Mouse (Mus musculus) Muller cell, postnatal 12 days (primary cell): ENCODE results near the gene Gm4985.
"Not testable (repeated sequence)": the region's sequence is repeated elsewhere in the genome, so short reads cannot be mapped to it uniquely, and the experiment has no call there.

Experiments
- DNase-seq: peaks from one replicate; pipeline ENCODE4 v3.0.0-alpha.2; 2015; ENCODE audit errors: inconsistent ontology term

Gm4985 gene

DNA sequence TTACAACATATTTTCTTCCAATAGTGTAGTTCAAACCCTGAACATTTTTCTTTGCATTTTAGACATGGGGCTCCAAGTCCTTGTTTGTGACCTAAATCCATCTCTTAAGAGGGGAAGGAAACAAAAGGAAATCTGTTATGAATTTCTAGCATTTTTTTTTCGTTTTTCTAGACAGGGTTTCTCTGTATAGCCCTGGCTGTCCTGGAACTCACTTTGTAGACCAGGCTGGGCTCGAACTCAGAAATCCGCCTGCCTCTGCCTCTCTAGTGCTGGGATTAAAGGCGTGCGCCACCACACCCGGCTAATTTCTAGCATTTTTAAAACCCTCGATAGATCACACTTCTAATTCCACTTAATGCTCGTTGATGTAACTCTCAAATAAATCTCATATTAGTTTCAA is at the start of gene Gm4985:
Gene Gm4985 (minus strand): TSS at position 101 of the 400 bp plus-strand sequence.
- DNase-seq = not testable (repeated sequence)

DNA sequence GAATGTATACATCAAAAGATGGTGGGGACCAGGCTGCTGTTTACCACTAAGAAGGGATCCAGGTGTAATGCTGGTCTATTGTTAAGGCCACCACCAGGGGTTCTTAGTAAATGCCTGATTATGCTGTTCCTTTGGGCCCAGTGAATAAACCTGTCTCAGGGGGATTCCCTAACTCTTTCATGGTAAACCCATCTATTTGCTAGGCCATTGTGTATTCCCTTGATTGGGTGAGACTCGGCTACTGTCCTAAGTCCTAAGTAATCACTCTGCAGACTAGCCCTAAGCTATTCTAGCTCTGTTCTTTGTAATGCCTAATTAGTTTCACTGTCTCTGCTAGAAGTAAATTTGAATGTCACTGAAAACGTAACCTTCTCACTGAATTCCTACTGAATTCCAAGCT is 4.6 kb downstream of the Gm4985 start:
- DNase-seq = no peak
